Mouse (Mus musculus) cerebellum, adult (tissue): ENCODE data around the gene Gad1.

Source experiments
- ATAC-seq: cut with Nextera tagmentation; 2 replicates; pipeline ENCODE4 v1.9.2; 2017; ENCODE audit warnings: mild to moderate bottlenecking, moderate library complexity, mixed read lengths; ENCODE audit not compliant: insufficient number of reproducible peaks, low FRiP score, low TSS enrichment

Gene Gad1

DNA sequence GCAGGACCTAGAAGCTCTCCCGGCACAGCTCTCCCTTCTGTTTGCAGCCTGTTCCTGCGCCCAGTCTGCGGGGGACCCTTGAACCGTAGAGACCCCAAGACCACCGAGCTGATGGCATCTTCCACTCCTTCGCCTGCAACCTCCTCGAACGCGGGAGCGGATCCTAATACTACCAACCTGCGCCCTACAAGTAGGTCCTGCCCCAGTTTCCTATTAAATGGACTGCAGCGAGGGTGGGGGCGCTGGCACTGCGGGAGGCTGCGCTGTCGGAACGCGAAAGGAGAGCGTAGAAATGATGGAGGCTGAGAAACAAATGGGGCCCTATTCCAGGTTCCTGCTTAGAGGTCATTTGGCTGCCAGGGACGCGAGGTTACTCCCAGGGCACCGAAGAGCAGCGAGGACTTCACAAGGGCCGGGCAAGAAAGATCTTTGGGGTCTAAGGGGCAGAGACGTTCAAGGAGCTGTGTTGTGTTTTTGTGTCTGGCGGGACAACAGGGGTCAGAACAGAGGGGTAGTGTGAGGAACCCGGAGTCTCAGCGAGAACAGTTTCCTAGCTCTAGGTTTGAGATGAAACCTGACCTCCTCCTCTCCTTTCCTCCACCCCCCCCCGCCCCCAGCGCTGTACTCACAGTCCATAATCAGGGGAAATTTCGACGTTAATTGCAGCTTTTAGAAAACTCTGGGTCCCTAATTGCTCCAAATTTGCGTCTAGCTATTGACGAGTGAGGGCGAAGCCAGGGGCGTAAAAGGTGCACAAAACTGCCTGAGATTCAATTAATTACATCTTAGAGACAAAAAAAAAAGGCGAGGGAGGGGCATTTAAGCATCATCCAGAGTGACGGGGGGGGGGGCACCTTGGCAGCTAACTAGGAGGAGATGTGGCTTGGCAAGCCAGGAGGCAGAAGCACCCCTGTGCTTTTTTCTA lies 11.1 kb downstream of the Gad1 start:
- ATAC-seq = no peak

DNA sequence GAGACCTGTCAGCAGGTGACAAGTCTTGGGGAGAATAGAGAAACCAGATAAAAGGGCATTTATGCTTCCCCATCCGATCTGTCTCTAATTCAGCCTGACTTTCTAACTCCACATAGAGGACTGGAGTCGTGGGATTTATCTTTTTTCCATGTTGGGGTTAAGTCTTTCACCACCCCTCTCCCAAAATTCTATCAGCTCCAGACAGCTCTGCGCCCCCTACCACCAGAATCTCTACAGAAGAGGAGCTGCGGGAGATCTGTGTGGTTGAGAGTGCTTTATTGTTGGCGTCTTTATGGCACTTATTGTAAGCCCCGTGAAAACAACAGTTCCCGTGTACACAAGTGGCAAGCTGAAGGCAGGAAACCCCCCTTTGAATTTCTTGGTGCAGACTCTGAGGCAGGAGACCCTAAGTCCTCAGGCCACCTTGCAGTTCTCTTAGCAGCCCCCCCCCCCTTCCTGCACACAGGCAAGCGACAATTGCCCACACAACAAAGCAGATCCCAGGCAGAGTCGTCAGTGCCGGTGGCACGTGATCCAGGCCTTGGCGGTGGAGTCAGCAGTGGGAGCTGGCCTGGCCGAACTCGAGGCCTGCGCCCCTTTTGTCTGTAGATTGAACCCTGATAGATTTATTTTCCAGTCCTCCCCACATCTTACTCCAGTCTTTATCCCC lies 11.9 kb downstream of the Gad1 start:
- ATAC-seq = no peak

DNA sequence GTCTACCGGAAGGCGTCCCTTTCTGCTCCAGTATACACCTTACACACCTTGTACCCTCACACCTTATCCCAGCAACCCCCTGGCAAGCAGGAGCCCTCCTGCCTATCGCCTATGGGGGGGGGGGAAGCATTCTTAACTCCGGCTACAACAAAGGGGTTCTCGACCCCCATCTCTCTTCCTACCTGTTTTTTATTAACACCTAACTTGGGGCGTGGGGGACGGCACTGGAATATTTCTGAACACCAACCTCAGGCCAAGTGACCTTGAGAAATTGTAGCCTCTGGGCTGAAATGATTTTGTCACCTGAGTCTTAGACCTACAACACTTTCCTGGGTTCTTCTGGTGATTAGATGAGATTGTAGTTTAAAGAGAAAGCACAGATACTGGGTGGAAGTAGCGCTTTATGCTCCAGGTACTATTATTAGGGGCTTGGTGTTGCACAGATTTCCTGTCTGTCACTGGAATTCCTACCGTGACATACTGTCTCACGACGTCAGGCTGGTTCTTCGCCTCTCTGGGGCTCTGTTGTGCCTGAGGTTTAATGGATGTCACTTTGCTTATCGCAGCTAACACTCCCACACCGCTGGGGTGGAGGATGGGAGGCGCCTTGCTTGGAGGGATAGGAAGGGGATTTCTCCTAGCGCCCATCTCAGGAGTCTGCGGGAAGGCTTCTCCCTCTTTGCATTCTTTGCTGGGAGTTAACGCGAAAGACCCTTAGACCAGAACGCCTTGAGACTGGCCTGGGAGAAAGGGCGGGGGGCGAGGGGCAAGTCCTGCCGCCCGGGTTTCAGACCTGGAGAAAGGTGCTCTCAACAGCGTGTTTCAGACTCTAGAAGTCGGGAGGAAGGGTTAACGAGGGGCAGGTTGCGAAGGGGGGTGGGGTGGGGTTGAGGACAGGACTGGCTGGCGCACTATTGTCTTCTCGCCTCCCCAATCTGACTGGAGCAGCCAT lies 13.1 kb downstream of the Gad1 start:
- no peak for ATAC-seq

DNA sequence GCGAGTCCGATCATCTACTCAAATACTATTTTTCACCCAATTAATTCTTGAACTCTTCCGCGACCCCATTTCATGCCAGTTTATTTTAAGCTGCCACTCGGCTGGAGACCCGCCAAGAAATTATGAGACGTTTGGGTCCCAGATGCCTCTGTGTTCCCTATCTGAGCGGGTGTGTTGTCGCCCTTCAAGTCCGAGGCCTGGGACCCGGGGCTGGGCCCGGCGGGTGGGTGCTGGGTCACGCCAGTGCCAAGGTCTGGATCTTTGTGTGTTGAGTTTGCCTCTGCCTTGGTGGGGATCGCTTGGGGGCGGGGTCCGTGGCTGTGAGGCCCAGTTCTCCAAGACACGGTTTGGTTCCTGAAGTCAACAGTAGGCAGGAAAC lies 13.7 kb downstream of the Gad1 start:
- ATAC-seq = no peak

DNA sequence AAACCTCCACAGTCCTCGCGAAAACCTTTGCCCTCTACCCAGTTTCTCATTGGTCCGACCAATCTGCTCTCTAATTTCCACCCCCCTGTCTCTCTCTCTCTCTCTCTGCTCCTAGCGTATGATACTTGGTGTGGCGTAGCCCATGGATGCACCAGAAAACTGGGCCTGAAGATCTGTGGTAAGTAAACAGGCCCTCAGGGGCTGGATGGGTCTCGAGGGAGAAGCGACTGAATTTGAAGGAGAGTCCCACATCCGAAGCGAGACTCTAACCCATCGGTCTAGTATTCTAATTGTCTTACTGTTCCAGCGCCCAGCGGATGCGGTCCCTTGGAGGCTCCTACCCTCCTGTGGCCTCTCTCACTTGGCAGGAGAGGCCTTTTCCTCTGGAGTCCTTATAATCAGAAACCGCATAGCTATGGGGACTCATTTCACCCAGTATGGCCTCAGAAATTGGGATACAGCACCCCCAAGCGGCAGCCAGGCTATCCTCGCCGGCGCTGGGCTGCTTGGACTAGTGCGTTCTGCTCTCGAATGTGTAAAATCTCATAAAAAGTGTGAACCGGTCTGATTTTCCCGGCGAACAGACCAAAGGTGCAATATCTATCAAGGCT lies 14.3 kb downstream of the Gad1 start:
- no peak for ATAC-seq

DNA sequence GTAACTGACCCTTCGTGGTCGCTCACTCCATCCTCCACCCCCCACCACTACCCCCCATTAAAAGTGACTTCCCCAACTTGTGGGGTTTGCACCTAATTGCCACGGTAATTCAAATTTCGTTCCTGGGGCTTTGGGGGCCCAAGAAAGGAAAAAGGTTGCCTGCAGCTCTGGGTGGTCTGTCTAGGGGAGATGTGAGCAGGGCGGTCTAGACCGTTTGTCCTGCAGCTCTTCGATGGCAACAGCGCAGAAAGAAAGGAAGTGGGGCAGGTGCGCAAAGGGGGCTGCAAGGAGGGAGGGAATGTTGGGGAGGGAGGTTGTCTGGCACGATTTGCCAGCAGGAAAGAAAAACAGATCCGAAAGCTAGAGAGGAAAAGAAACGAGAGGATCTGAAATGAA lies 14.8 kb downstream of the Gad1 start:
- no peak for ATAC-seq

DNA sequence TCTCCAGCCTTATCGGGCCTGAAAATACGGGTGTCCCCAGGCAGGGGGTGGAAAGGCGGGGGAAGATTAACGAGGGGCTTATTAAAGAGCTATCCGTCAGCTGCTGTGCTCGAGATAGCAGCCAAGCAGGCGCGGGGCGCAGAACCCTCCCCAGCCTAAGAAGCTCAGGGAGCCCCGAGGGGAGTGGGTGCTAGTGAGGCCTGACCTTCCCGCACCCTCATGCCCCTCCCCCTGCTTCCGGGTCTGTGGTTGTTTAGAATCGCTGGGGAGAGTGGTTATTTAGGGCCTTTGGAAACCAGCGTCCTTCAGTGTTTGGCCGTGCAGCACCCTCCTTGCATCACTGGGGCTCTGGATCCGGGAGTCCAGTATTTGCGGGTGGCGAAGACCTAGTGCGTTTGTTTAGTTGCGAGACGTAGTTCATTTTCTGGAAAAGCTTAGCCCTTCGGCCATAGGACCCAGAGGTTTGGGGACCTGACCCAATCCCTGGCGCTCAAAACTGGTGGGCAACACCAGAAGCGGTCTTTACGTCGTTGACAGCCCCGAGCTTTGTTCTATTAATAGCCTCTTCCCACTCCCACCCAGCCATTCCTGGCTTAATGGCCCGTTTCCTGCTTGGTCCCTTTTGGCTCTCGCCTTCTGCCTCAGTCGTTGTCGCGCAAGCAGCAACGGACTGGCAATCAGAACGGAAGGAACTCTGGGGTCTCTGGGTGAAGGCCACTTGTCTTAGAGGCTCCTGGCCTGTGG lies 15.5 kb downstream of the Gad1 start:
- no peak for ATAC-seq

DNA sequence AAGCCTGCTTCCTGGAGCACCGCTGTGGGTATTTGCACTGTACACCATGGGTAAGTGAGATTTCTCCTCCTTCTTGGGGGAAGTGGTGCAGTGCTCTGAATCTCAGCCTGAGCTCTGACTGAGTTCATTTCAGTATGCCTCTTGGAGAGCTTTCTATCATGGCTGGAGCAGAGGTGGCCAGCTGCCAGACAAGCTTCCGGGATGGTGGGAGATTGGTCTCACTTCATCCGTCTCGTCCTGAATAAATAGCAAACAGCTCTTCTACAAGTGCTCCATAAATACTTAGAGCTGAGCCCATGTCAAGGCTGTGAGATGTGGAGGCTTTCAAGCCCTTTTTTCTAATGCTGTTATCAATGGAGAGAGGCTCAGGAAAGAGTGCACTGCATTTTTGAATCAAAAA lies 18.8 kb downstream of the Gad1 start:
- ATAC-seq = no peak

DNA sequence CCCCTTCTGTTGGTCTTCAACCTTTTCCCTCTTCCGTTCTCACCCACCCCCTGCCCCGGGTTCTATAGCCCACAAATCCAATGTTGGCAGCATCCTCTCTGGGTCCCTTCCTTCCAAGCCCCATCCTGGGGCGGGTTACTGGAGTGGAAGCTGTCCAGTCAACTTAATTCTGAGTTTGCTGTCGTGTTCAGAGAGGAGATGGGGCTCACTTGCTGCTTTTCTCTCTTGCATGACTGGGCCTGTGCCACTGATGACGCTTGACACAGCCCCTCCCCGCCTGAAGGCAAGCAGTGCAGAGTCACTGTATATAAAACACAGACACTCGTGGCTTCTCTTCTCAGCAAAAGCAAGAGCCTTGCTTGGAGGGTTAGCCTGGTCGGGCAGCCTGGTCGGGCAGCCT lies 19.4 kb downstream of the Gad1 start:
- no peak for ATAC-seq

DNA sequence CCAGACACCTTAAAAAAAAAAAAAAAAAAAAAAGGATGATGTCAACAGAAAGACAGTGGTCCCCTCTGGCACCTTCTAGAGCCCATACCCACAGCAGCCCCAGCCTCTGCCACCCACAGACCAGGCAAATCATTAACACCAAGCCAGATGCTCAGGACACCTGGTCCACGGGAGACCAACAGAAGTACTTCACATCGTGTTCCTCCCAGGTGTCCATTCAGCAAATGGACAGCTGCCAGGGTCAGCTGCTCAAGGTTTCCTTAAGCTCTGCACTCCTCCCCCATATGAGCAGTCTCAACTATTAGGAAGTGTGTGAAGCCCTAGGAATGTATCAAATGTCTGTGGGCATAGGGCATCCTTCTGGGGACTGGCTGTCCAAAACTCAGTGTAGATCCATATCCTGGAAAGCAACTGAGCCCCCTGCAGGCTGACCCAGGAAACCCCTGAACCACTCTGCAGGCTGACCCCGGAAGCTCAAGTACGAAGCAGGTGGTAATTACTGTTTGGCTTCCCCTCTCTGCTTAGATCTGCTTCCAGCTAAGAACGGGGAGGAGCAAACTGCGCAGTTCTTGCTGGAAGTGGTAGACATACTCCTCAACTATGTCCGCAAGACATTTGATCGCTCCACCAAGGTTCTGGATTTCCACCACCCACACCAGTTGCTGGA lies 20.8 kb downstream of the Gad1 start:
- no peak for ATAC-seq

DNA sequence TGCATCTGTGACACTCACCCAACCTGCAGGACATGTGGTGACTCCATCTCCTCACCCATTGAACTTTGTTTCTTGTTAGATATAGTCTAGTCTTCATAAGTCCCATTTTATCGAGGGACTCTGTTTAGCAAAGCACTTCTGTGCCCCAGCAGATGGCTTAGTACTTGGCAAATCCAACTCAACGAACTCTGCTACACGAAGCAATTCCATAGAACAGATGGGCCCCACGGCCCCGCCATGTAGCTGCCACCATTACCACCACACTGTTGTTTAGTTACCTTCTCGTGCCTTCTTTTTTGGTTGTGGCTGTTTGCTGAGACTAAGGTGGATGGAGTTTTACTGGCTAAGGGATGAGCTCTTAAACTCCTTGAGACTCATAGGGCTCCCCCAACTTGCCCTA lies 35.3 kb downstream of the Gad1 start:
- ATAC-seq = no peak

DNA sequence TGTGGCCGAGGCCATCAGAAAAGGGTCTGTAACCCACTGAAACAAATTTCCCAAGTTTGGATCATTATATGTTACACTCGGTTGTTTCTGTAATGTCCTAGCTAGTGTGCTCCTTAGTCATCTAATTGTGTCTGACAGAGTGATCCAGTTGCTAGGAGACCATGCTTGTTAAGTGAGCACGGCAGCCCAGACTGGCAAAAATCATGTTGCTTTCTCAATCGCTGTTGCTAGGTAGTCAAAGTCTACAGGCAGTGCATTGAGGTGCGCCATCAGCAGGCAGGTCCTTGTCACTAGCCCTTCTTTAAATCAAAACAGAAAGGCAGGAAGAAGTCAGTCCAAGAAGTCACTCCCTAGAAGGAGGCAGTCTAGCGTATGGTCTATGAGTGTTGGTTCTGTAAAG lies 39.6 kb downstream of the Gad1 start:
- ATAC-seq = no peak

DNA sequence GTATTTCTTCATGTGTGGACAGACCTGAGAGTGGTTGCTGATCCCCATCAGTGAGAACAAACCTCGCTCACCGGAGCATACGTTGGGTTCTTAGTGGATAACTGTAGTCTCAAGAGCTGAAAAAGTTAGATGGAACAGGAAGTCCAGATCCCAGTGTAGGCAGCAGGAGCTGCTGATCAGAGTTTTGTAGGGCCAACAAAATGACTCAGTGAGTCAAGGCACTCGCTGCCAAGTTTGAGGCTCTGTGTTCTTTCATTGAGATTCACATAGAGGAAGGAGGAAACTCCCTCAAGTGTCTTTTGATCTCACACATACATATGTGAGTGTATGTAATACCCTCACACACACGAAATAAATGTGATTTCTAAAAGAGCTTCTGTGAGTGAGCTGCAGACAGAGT lies 40.8 kb downstream of the Gad1 start:
- no peak for ATAC-seq

DNA sequence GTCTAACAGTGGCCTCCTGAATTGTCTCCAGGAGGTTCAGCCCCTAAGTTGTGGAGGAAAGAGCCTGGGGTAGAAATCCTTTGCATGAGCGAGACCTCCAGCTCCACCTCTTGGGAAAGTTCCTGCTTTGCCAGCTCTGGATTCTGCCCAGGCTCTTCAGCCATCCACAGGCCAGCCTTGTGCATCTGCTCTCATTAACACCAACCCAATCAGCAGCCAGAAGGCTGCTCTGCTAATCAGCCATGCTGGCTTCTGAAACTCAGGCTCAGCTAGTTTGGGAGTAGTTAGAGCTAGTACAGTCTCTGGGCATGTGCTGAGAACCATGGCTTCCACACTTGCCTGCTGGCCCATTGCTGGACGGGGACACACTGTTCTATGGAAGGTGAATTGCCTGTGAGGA lies 43.0 kb downstream of the Gad1 start:
- no peak for ATAC-seq

DNA sequence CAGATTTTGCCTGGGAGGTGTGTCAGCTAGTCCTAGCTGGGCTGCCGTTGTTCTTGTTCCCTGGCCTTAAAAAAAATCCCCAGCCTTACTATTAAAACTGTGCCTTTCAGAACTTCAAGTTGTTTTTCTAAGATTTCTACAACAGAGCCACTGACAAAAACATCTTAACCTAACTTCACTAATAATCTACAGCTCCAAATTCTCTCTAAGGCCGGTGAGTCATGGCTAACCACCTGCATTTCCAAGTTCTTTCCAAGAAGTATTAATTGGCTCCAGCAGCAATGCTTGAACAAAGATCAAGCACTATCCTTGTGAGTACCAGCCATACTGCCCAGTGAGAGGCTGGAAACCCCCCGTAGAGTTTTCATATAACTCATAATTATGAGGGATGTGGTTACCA lies 56.9 kb downstream of the Gad1 start:
- ATAC-seq = no peak

DNA sequence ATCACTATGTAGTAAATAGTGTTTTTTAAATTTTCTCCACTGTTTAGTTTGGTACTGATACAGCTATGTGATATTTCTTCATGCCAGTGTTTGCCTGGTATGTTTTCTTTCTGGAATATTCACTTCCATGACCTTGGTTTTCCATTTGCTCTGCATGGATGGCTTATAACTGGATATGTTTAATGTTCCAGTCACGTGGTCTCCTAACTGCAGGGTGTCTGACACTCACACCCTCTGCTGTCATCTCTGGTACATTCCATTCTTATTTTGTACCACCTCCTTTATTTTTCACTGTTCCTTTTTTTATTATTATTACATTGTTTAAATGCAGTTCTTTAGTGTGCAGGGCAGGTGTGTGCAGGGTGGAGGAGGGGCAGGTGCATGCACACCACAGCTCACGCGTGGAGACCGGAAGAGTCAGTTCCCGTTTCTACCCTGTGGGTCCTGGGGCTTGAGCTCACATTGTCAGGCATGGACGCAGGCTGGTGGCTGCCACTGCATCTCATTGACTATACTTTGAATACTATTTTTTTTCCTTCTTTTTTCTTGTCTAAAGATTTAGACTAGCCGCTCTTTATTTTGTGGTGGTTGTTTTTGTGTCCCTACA lies 62.0 kb downstream of the Gad1 start:
- no peak for ATAC-seq

DNA sequence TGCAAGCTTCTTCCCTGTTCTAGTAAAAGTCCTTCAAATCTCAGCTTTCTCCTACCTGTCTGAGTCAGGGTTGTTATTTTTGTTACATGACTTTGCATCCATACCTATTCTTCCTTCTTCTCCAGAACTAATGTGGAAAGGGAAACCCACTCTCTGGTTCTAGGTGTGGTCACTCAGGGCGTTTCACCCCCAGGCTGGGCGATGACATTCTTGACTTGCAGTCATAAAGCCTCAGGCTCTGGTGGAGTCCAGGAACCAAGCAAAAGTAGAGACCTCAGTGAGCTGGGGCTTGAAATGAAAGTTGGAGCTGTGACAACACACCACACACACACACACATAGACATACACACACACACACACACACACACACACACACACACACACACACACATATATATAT lies 63.2 kb downstream of the Gad1 start:
- no peak for ATAC-seq

DNA sequence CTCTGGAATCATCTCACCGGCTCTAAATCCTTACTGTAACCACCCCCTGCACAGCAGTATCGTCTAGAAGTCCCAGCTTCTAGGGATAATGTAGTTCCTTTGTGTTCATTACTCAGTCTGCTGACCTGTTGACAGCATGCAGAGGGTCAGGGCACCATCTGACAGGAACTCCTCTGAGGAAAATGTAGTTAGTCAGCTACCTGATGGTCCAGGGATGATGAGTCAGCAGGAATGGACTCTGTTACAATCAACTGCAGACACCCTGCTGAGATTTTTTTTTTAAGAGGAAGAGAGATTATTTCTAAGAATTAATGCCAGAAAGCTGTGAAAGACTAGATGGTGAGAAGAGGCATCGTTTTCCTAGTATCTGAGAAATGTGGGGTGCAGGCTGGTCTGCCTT lies 63.7 kb downstream of the Gad1 start:
- no peak for ATAC-seq
